Mouse (Mus musculus): ENCODE measurements at regions not wholly inside any gene's neighbourhood (a gene's known extent, or its start where the extent isn't known, plus 50 kb on each side); places are given as distances from the start of the nearest gene placed in this dataset.

GRCm38 (mm10) chr3:142933684-142934259, 52.0 kb upstream of the Pkn2 start:
- TF ChIP-seq CTCF (IDR thresholded peaks at IDR 0.05; ENCODE audit: borderline replicate concordance, control insufficient read depth, extremely low read depth, insufficient read depth, low read length, poor library complexity) = no peak
- no peak for TF ChIP-seq POLR2A (IDR thresholded peaks at IDR 0.05; ENCODE audit: control insufficient read depth, extremely low read depth, insufficient read depth, low read length, poor library complexity)

Measured in thymus, adult 2 months (tissue).